Mouse (Mus musculus) stomach, embryonic 14.5 days (tissue): ENCODE measurements around the gene Cpeb1. TPM values are rescaled to one million over a fixed set of nuclear protein-coding genes. Genes with fewer than 3 reads are reported as not detected.

ENCODE experiments used
- ATAC-seq: fragments of 200-750 bp; cut with Nextera tagmentation; 2 replicates; pipeline ENCODE4 v1.8.0; 2017; ENCODE audit warnings: low read depth, moderate TSS enrichment; ENCODE audit not compliant: insufficient number of reproducible peaks, insufficient read depth, low FRiP score
- H3K27ac ChIP-seq: fragments of 300-500 bp; sonication (generic); 2 replicates; pipeline ENCODE4 v1.5.1; 2014; ENCODE audit warnings: mild to moderate bottlenecking, low read length, moderate library complexity, mixed read lengths
- H3K27me3 ChIP-seq: fragments of 300-500 bp; sonication (generic); 2 replicates; pipeline ENCODE4 v1.6.1; 2014; ENCODE audit warnings: low read length, control low read depth, mixed read lengths; ENCODE audit not compliant: control insufficient read depth, insufficient read depth
- H3K36me3 ChIP-seq: fragments of 300-500 bp; sonication (generic); 2 replicates; pipeline ENCODE4 v1.6.1; 2014; ENCODE audit warnings: mild to moderate bottlenecking, control low read depth, low read length, moderate library complexity, mixed read lengths; ENCODE audit not compliant: control insufficient read depth, insufficient read depth
- H3K4me1 ChIP-seq: fragments of 300-500 bp; sonication (generic); 2 replicates; pipeline ENCODE4 v1.6.1; 2014; ENCODE audit warnings: low read length, control low read depth, mixed read lengths; ENCODE audit not compliant: control insufficient read depth, insufficient read depth
- H3K4me2 ChIP-seq: fragments of 300-500 bp; sonication (generic); replicated peaks from 2 replicates; pipeline ENCODE4 v1.6.1; 2014; ENCODE audit warnings: low read depth, low read length, control low read depth
- H3K4me3 ChIP-seq: fragments of 300-500 bp; sonication (generic); 2 replicates; pipeline ENCODE4 v1.5.1; 2014; ENCODE audit warnings: low read depth, low read length, control low read depth
- H3K9ac ChIP-seq: fragments of 300-500 bp; sonication (generic); replicated peaks from 2 replicates; pipeline ENCODE4 v1.6.1; 2014; ENCODE audit warnings: low read depth, mild to moderate bottlenecking, control low read depth, low read length, moderate library complexity, mixed read lengths
- H3K9me3 ChIP-seq: fragments of 300-500 bp; sonication (generic); 2 replicates; pipeline ENCODE4 v1.6.1; 2016; ENCODE audit warnings: low read depth, low read length, control low read depth; ENCODE audit not compliant: control insufficient read depth
- WGBS: fragments of 180-500 bp; shearing (Covaris S2); extraction: QIAGEN DNeasy Blood & Tissue Kit; methylation state at CpG from one replicate; pipeline ENCODE4 v1.1.7; 2014; 5-methylcytosine and 5-hydroxymethylcytosine counted together
- polyA plus RNA-seq: library from polyadenylated mRNA; unstranded; fragments of >200 nt; fragmentation: Nextera tagmentation; extraction: Ambion mirVana; gene quantifications from 2 replicates; pipeline ENCODE4 v1.2.1, GENCODE M21; 2014

The Cpeb1 gene
- polyA plus RNA-seq, 1 experiment from 2014 or later = 0.91 TPM

DNA sequence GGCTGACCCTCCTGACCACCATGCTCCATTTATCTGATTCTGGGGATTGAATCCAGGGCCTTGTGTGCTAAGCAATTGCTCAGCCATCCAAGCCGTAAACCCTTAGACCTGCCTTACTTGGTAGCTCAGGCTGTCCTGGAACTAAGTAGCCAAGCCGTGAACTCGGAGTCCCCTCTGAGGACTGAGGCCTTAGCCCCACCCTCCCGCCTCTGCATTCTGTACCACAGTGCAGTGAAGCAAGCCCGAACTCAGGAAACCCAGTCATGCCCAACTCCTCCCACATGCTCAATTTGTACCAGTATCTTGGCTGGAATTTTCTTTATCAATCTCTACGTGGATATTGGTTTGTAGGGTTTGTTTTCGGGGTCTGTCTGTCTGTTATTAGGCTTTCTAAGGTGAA, 123.4 kb downstream of the Cpeb1 start:
- peaks cover 8% of the 10 kb centered on the region; the same call in 1 of the 2 replicates for H3K36me3 ChIP-seq
- no peaks in the 10 kb centered on the region for H3K27me3 ChIP-seq
- no peak for ATAC-seq
- no peaks in the 10 kb centered on the region for H3K4me1 ChIP-seq
- no peak overlapping the region for H3K4me3 ChIP-seq
- H3K9me3 ChIP-seq = no peaks in the 10 kb centered on the region
- no peak overlapping the region for H3K9ac ChIP-seq
- 80% methylated on average over 7 of the region's 7 CpGs for whole genome bisulfite sequencing
- H3K4me2 ChIP-seq = no peak overlapping the region
- H3K27ac ChIP-seq = no peak overlapping the region

GRCm38 (mm10) chr7:81330767-81331166, 124.5 kb downstream of the Cpeb1 start:
- 30% methylated on average over 3 of the region's 3 CpGs for WGBS
- Histone ChIP-seq H3K9ac (no peak overlapping the region), H3K27me3 (no peaks in the 10 kb centered on the region)

GRCm38 (mm10) chr7:81327661-81328060, 127.6 kb downstream of the Cpeb1 start:
- Histone ChIP-seq H3K9me3 (no peaks in the 10 kb centered on the region), H3K4me1 (no peaks in the 10 kb centered on the region), H3K4me2 (no peak overlapping the region), H3K4me3 (no peak overlapping the region), H3K27me3 (no peaks in the 10 kb centered on the region), H3K9ac (no peak overlapping the region), H3K27ac (no peak overlapping the region), H3K36me3 (peaks cover 5% of the 10 kb centered on the region; the same call in 1 of the 2 replicates)
- ATAC-seq = no peak
- WGBS = 88% methylated on average over 10 of the region's 10 CpGs

More at GRCm38 (mm10) chr7:81330767-81331166, 124.5 kb downstream of the Cpeb1 start:
- H3K4me3 ChIP-seq = no peak overlapping the region
- no peaks in the 10 kb centered on the region for H3K4me1 ChIP-seq
- peaks cover 5% of the 10 kb centered on the region; the same call in 1 of the 2 replicates for H3K36me3 ChIP-seq
- H3K9me3 ChIP-seq = no peaks in the 10 kb centered on the region
- ATAC-seq = no peak; the same call in 1 of the 2 replicates
- no peak overlapping the region for H3K4me2 ChIP-seq
- no peak overlapping the region for H3K27ac ChIP-seq

DNA sequence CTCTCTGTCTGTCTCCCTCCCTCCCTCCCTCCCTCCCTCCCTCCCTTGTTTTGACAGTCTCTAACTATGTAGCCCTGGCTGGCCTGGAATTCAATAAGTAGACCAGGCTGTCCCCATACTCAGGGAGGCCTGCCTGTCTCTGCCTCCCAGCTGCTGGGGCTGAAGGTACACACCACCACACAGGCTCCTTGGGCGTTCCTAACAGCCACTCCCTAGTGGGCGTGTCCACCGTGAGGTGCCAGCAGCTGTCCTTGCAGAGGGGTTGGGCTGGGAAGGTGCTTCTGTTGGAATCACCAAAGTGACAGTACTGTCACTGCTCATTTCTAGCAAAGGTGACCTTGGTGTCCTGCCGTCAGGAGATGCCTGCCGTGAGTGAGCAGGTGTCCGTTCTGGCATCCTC, 128.4 kb downstream of the Cpeb1 start:
- H3K36me3 ChIP-seq = peaks cover 1% of the 10 kb centered on the region; the same call in 1 of the 2 replicates
- H3K9ac ChIP-seq = no peak overlapping the region
- no peak overlapping the region for H3K4me2 ChIP-seq
- 82% methylated on average over 6 of the region's 6 CpGs for WGBS
- no peak overlapping the region for H3K4me3 ChIP-seq
- H3K9me3 ChIP-seq = no peaks in the 10 kb centered on the region
- H3K27ac ChIP-seq = no peak overlapping the region
- H3K4me1 ChIP-seq = no peaks in the 10 kb centered on the region
- no peak for ATAC-seq
- no peaks in the 10 kb centered on the region for H3K27me3 ChIP-seq

DNA sequence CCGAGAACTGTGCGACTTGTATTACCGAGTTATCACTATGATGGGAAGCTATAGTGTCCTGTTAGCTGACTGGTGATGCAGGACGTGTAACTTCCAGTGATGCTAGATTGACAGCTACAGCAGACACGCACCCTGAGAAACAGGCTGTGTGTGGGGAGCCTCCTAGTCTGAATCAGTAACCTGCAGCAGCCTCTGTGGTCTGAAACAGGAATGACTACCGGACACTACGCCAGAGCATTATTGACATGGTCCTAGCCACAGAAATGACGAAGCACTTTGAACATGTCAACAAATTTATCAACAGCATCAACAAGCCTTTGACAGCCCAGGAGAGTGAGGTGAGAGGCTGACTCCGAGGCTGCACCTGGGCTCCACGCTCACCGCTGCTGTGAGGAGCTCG, 129.2 kb downstream of the Cpeb1 start:
- Histone ChIP-seq H3K9me3 (no peaks in the 10 kb centered on the region), H3K4me3 (no peak overlapping the region), H3K36me3 (no peaks in the 10 kb centered on the region), H3K9ac (no peak overlapping the region), H3K4me2 (no peak overlapping the region), H3K4me1 (no peaks in the 10 kb centered on the region), H3K27me3 (no peaks in the 10 kb centered on the region), H3K27ac (no peak overlapping the region)
- no peak for ATAC-seq
- 67% methylated on average over 12 of the region's 12 CpGs for WGBS

DNA sequence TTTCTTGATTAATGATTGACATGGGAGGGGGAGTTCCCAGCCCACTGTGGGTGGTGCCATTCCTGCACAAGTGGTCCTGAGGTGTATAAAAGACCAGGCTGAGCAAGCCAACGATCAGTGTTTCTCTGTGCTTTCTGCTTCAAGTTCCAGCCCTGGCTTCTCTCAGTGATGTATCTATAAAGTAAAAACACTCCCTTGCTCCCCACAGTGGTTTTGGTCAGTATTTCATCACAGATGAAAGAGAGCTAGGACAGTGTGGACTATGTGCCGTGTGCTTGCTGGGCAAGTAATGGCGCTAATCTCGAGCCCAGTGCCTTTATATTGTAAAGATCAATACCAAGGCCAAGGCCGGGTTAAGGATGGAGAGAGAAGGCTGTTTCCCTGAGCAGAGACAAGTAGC, 133.5 kb downstream of the Cpeb1 start:
- 80% methylated on average over 5 of the region's 5 CpGs for WGBS
- Histone ChIP-seq H3K9me3 (no peaks in the 10 kb centered on the region), H3K4me2 (no peak overlapping the region), H3K36me3 (no peaks in the 10 kb centered on the region), H3K4me3 (no peak overlapping the region), H3K27ac (no peak overlapping the region), H3K27me3 (no peaks in the 10 kb centered on the region), H3K4me1 (no peaks in the 10 kb centered on the region), H3K9ac (no peak overlapping the region)
- no peak for ATAC-seq

DNA sequence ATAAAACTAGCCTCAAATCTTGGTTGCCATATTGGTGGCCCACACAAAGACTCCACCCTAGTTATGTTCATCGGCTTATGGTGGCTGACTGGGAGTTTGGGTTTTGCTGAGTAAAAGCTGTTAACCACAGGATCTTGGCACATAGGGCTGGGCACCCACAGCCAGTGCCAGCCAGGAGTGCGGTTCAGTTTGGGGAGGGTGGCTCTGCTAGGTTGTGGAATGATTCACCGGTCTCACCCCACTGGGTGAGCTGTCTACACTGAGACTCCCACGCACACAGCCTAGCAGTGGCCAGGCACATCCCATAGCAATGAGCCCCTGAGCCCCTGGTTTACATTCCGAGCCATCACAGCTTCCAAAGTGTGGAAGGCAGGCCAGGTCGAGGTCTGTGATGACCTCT, 135.5 kb downstream of the Cpeb1 start:
- 72% methylated on average over 6 of the region's 6 CpGs for WGBS
- no peak overlapping the region for H3K4me3 ChIP-seq
- H3K27me3 ChIP-seq = no peaks in the 10 kb centered on the region
- H3K27ac ChIP-seq = no peak overlapping the region
- H3K4me1 ChIP-seq = no peaks in the 10 kb centered on the region
- H3K9me3 ChIP-seq = no peaks in the 10 kb centered on the region
- no peak overlapping the region for H3K9ac ChIP-seq
- ATAC-seq = no peak
- H3K4me2 ChIP-seq = no peak overlapping the region
- H3K36me3 ChIP-seq = no peaks in the 10 kb centered on the region

- Histone ChIP-seq H3K27me3 (no peaks in the 10 kb centered on the region), H3K27ac (no peak overlapping the region), H3K36me3 (no peaks in the 10 kb centered on the region), H3K4me1 (no peaks in the 10 kb centered on the region), H3K9ac (no peak overlapping the region), H3K4me3 (no peak overlapping the region), H3K9me3 (no peaks in the 10 kb centered on the region), H3K4me2 (no peak overlapping the region)
- no peak for ATAC-seq
- WGBS = 67% methylated on average over 8 of the region's 8 CpGs
These were observed 139.7 kb downstream of the Cpeb1 start for GRCm38 (mm10) chr7:81315583-81315982.

DNA sequence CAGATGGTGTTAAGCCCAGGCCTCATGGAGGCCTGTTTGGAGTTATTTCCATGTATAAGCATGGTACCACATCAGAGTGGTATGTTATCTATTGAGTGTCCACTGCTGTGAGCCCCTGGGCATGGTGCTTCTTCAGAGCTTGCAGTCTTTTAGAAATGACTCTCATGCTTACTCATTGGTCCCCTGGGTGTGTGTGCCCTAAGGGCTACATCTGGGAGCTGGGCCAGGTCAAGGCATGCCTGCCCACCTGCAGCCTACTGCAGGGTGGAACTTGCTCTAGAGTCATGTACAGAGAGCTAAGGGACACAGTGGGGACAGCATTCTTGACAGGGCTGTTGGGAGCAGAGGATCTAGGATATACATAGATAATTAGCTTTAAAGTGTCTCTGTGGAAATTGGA, 143.7 kb downstream of the Cpeb1 start:
- Histone ChIP-seq H3K9ac (no peak overlapping the region), H3K36me3 (no peaks in the 10 kb centered on the region), H3K27me3 (no peaks in the 10 kb centered on the region), H3K9me3 (no peaks in the 10 kb centered on the region), H3K4me3 (no peak overlapping the region), H3K4me2 (no peak overlapping the region), H3K4me1 (no peaks in the 10 kb centered on the region), H3K27ac (no peak overlapping the region)
- no peak for ATAC-seq
